Mouse (Mus musculus) cortical plate, adult 2 months (tissue): ENCODE measurements around the gene Cdk20.

Experiments
- CTCF ChIP-seq: fragments of 200-500 bp; IDR thresholded peaks from 2 replicates; pipeline ENCODE4 v1.5.1; 2011; ENCODE audit warnings: mild to moderate bottlenecking, control low read depth, low read length; ENCODE audit not compliant: insufficient read depth; ENCODE audit errors: extremely low read depth
- POLR2A ChIP-seq: fragments of 200-500 bp; IDR thresholded peaks from 2 replicates; pipeline ENCODE4 v1.6.1; 2011; ENCODE audit warnings: mild to moderate bottlenecking, low read length, control low read depth; ENCODE audit not compliant: insufficient read depth; ENCODE audit errors: extremely low read depth

- TF ChIP-seq POLR2A (no peak), CTCF (no peak)
Measured at GRCm38 (mm10) chr13:64403519-64403918, 28.6 kb upstream of the Cdk20 start.
